Mouse (Mus musculus) liver, embryonic 18 days (tissue): ENCODE measurements around the gene Zfp334. TPM values are rescaled to one million over a fixed set of nuclear protein-coding genes. Genes with fewer than 3 reads are reported as not detected.

Source experiments
- polyA plus RNA-seq: library from polyadenylated mRNA; depleted of rRNA; stranded (reverse); fragments of >200 nt; gene quantifications from 2 replicates; pipeline ENCODE4 v1.2.3, GENCODE M21; 2012; rRNA removed

The Zfp334 gene
- 1.7 and 1.9 TPM in 2 replicates for polyA plus RNA-seq

GRCm38 (mm10) chr2:165387844-165388495, at the start of gene Zfp334:
TSS of gene Zfp334 (minus strand) at chr2:165388259.

DNA sequence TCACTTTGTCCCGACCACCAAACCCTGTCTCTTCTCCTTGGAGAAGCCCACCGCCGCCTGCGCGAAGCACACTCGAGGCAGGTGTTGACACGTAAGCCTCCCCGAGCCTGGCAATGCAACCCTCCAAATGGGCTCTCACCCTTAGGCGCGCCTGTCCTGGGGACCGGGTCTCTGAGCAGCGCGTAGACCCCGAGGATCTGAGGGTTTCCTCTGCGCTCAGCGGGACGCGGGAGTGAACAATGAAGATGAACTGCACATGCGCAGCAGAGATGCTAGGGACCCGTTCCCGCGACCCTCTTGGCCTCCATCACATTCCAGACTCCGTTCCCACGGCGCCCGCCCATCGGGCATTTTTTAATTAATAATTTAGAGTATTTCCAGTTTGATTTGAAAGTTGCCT, 19.6 kb downstream of the Zfp334 start, which contains the start of gene Zfp663:
Gene Zfp663 (minus strand): TSS at position 234 of the 400 bp plus-strand sequence.

GRCm38 (mm10) chr2:165326304-165327190, 61.5 kb downstream of the Zfp334 start, which contains the start of gene Elmo2:
TSS of gene Elmo2 (minus strand) at chr2:165326479.

Other genes with a start within 250 kb of the Zfp334 start
- not detected in 2 replicates for gene Cdh22, start 153.4 kb downstream of the Zfp334 start, polyA plus RNA-seq
- gene Slc35c2, start 100.4 kb downstream of the Zfp334 start, polyA plus RNA-seq: 28.5 and 31.8 TPM in 2 replicates
- 13.9 and 15.7 TPM in 2 replicates for gene Elmo2, start 61.8 kb downstream of the Zfp334 start, polyA plus RNA-seq
- 0.03 TPM in 1 of 2 replicates, not detected in the other for gene Zfp663, start 19.5 kb downstream of the Zfp334 start, polyA plus RNA-seq
- 6.3 and 7.1 TPM in 2 replicates for gene Ocstamp, start 12.1 kb upstream of the Zfp334 start, polyA plus RNA-seq
- 23.4 and 39.1 TPM in 2 replicates for gene Slc13a3, start 85.0 kb upstream of the Zfp334 start, polyA plus RNA-seq
- 7.9 TPM in 2 replicates for gene Trp53rka, start 105.1 kb upstream of the Zfp334 start, polyA plus RNA-seq
- 0.30 and 0.36 TPM in 2 replicates for gene Slc2a10, start 115.5 kb upstream of the Zfp334 start, polyA plus RNA-seq
- 0.13 and 0.35 TPM in 2 replicates for gene Eya2, start 206.8 kb upstream of the Zfp334 start, polyA plus RNA-seq